Mouse (Mus musculus) neural tube, embryonic 12.5 days (tissue): ENCODE measurements around the gene Zdhhc18. TPM values are rescaled to one million over a fixed set of nuclear protein-coding genes. Genes with fewer than 3 reads are reported as not detected.

Experiments used
- ATAC-seq: fragments of 200-750 bp; cut with Nextera tagmentation; 2 replicates; pipeline ENCODE4 v1.8.0; 2017; ENCODE audit warnings: low read depth, mild to moderate bottlenecking, moderate TSS enrichment, moderate library complexity; ENCODE audit not compliant: low FRiP score
- H3K27ac ChIP-seq: fragments of 300-500 bp; sonication (generic); 2 replicates; pipeline ENCODE4 v1.5.1; 2016
- H3K27me3 ChIP-seq: fragments of 300-500 bp; sonication (generic); replicated peaks from 2 replicates; pipeline ENCODE4 v1.6.1; 2016; ENCODE audit warnings: mild to moderate bottlenecking
- H3K36me3 ChIP-seq: fragments of 300-500 bp; sonication (generic); 2 replicates; pipeline ENCODE4 v1.6.1; 2016; ENCODE audit warnings: mild to moderate bottlenecking
- H3K4me1 ChIP-seq: fragments of 300-500 bp; sonication (generic); 2 replicates; pipeline ENCODE4 v1.6.1; 2016
- H3K4me2 ChIP-seq: fragments of 300-500 bp; sonication (generic); replicated peaks from 2 replicates; pipeline ENCODE4 v1.6.1; 2016; ENCODE audit warnings: mild to moderate bottlenecking
- H3K4me3 ChIP-seq: fragments of 300-500 bp; sonication (generic); 2 replicates; pipeline ENCODE4 v1.5.1; 2016
- H3K9ac ChIP-seq: fragments of 300-500 bp; sonication (generic); 2 replicates; pipeline ENCODE4 v1.6.1; 2016; ENCODE audit warnings: mild to moderate bottlenecking
- H3K9me3 ChIP-seq: fragments of 300-500 bp; sonication (generic); 2 replicates; pipeline ENCODE4 v1.6.1; 2016; ENCODE audit warnings: mild to moderate bottlenecking
- WGBS: fragments of 180-500 bp; shearing (Covaris S2); methylation state at CpG from one replicate; pipeline ENCODE4 v1.1.7; 2016; 5-methylcytosine and 5-hydroxymethylcytosine counted together
- polyA plus RNA-seq: library from polyadenylated mRNA; unstranded; fragments of >200 nt; fragmentation: Nextera tagmentation; extraction: Ambion mirVana; gene quantifications from 2 replicates; pipeline ENCODE4 v1.2.1, GENCODE M21; 2016

Zdhhc18 gene
- polyA plus RNA-seq, 1 experiment from 2014 or later: 9.9 TPM

- ATAC-seq: no peak
- H3K4me1 ChIP-seq: peaks cover 2% of the 10 kb centered on the region
- no peak overlapping the region for H3K27ac ChIP-seq
- H3K36me3 ChIP-seq: peaks cover 30% of the 10 kb centered on the region
- WGBS: 45% methylated on average over 5 of the region's 5 CpGs
- H3K4me2 ChIP-seq: no peak overlapping the region
- no peaks in the 10 kb centered on the region for H3K27me3 ChIP-seq
- H3K9ac ChIP-seq: no peak overlapping the region
- no peaks in the 10 kb centered on the region for H3K9me3 ChIP-seq
- no peak overlapping the region for H3K4me3 ChIP-seq
Measured at GRCm38 (mm10) chr4:133626221-133626620, 23.7 kb downstream of the Zdhhc18 start.

GRCm38 (mm10) chr4:133625621-133626071, 24.3 kb downstream of the Zdhhc18 start:
- Histone ChIP-seq H3K27ac (no peak overlapping the region), H3K36me3 (peaks cover 30% of the 10 kb centered on the region), H3K4me3 (no peak overlapping the region), H3K4me2 (no peak overlapping the region), H3K4me1 (no peaks in the 10 kb centered on the region), H3K9ac (no peak overlapping the region), H3K9me3 (no peaks in the 10 kb centered on the region), H3K27me3 (no peaks in the 10 kb centered on the region)
- 70% methylated on average over 11 of the region's 11 CpGs for WGBS
- no peak for ATAC-seq

- H3K4me2 ChIP-seq: no peak overlapping the region
- ATAC-seq: no peak
- no peak overlapping the region for H3K4me3 ChIP-seq
- no peak overlapping the region for H3K27ac ChIP-seq
- H3K9ac ChIP-seq: no peak overlapping the region
- H3K36me3 ChIP-seq: peaks cover 30% of the 10 kb centered on the region
- WGBS: 91% methylated on average over 7 of the region's 7 CpGs
- H3K4me1 ChIP-seq: no peaks in the 10 kb centered on the region
- no peaks in the 10 kb centered on the region for H3K9me3 ChIP-seq
- H3K27me3 ChIP-seq: no peaks in the 10 kb centered on the region
Measured at GRCm38 (mm10) chr4:133624830-133625229, 25.1 kb downstream of the Zdhhc18 start.

GRCm38 (mm10) chr4:133622161-133622695, 27.7 kb downstream of the Zdhhc18 start:
- 80% methylated on average over 11 of the region's 11 CpGs for WGBS
- no peak for ATAC-seq
- no peak overlapping the region for H3K9ac ChIP-seq
- H3K36me3 ChIP-seq: peaks cover 33% of the 10 kb centered on the region
- H3K4me3 ChIP-seq: no peak overlapping the region
- no peaks in the 10 kb centered on the region for H3K4me1 ChIP-seq
- H3K27me3 ChIP-seq: no peaks in the 10 kb centered on the region
- H3K9me3 ChIP-seq: no peaks in the 10 kb centered on the region
- no peak overlapping the region for H3K27ac ChIP-seq
- no peak overlapping the region for H3K4me2 ChIP-seq

- H3K36me3 ChIP-seq: peaks cover 19% of the 10 kb centered on the region
Measured at GRCm38 (mm10) chr4:133620668-133621067, 29.3 kb downstream of the Zdhhc18 start.

GRCm38 (mm10) chr4:133619473-133620136, 30.3 kb downstream of the Zdhhc18 start:
- Histone ChIP-seq H3K36me3 (peaks cover 23% of the 10 kb centered on the region), H3K4me1 (no peaks in the 10 kb centered on the region), H3K27me3 (no peaks in the 10 kb centered on the region), H3K4me3 (no peak overlapping the region), H3K9ac (no peak overlapping the region), H3K27ac (no peak overlapping the region), H3K4me2 (no peak overlapping the region), H3K9me3 (no peaks in the 10 kb centered on the region)
- 76% methylated on average over 4 of the region's 4 CpGs for WGBS
- ATAC-seq: no peak

More at GRCm38 (mm10) chr4:133620668-133621067, 29.3 kb downstream of the Zdhhc18 start:
- Histone ChIP-seq H3K4me3 (no peak overlapping the region), H3K9me3 (no peaks in the 10 kb centered on the region), H3K4me1 (no peaks in the 10 kb centered on the region), H3K4me2 (no peak overlapping the region), H3K9ac (no peak overlapping the region), H3K27me3 (no peaks in the 10 kb centered on the region), H3K27ac (no peak overlapping the region)
- ATAC-seq: no peak
- WGBS: 92% methylated on average over 8 of the region's 8 CpGs

GRCm38 (mm10) chr4:133617936-133618335, 32.0 kb downstream of the Zdhhc18 start:
- Histone ChIP-seq H3K4me1 (no peaks in the 10 kb centered on the region), H3K4me2 (no peak overlapping the region), H3K36me3 (peaks cover 32% of the 10 kb centered on the region), H3K27ac (no peak overlapping the region), H3K27me3 (no peaks in the 10 kb centered on the region), H3K4me3 (no peak overlapping the region), H3K9me3 (no peaks in the 10 kb centered on the region), H3K9ac (no peak overlapping the region)
- ATAC-seq: no peak
- WGBS: 94% methylated on average over 11 of the region's 11 CpGs

GRCm38 (mm10) chr4:133615416-133615815, 34.5 kb downstream of the Zdhhc18 start:
- no peak overlapping the region for H3K27ac ChIP-seq
- 82% methylated on average over 10 of the region's 10 CpGs for WGBS
- H3K36me3 ChIP-seq: peaks cover 45% of the 10 kb centered on the region
- no peak for ATAC-seq
- no peaks in the 10 kb centered on the region for H3K9me3 ChIP-seq
- no peak overlapping the region for H3K4me3 ChIP-seq
- H3K9ac ChIP-seq: no peak overlapping the region
- H3K4me2 ChIP-seq: no peak overlapping the region
- no peaks in the 10 kb centered on the region for H3K4me1 ChIP-seq
- no peaks in the 10 kb centered on the region for H3K27me3 ChIP-seq

- no peak overlapping the region for H3K9ac ChIP-seq
- no peaks in the 10 kb centered on the region for H3K27me3 ChIP-seq
- H3K4me3 ChIP-seq: no peak overlapping the region
- H3K9me3 ChIP-seq: no peaks in the 10 kb centered on the region
- no peak overlapping the region for H3K4me2 ChIP-seq
- H3K36me3 ChIP-seq: peaks cover 45% of the 10 kb centered on the region
- no peaks in the 10 kb centered on the region for H3K4me1 ChIP-seq
- no peak for ATAC-seq
- no peak overlapping the region for H3K27ac ChIP-seq
- WGBS: 91% methylated on average over 8 of the region's 8 CpGs
Measured at GRCm38 (mm10) chr4:133614274-133614761, 35.6 kb downstream of the Zdhhc18 start.

- no peak overlapping the region for H3K4me3 ChIP-seq
- H3K27me3 ChIP-seq: no peaks in the 10 kb centered on the region
- no peak overlapping the region for H3K4me2 ChIP-seq
- WGBS: 94% methylated on average over 4 of the region's 4 CpGs
- no peaks in the 10 kb centered on the region for H3K9me3 ChIP-seq
- no peak for ATAC-seq
- peaks cover 43% of the 10 kb centered on the region for H3K36me3 ChIP-seq
- no peak overlapping the region for H3K9ac ChIP-seq
- H3K4me1 ChIP-seq: no peaks in the 10 kb centered on the region
- no peak overlapping the region for H3K27ac ChIP-seq
Measured at GRCm38 (mm10) chr4:133613867-133614266, 36.1 kb downstream of the Zdhhc18 start.

- H3K9ac ChIP-seq: no peak overlapping the region
- H3K36me3 ChIP-seq: peaks cover 48% of the 10 kb centered on the region
- no peaks in the 10 kb centered on the region for H3K4me1 ChIP-seq
- no peak for ATAC-seq
- H3K27me3 ChIP-seq: no peaks in the 10 kb centered on the region
- H3K4me3 ChIP-seq: no peak overlapping the region
- no peaks in the 10 kb centered on the region for H3K9me3 ChIP-seq
- no peak overlapping the region for H3K4me2 ChIP-seq
- no peak overlapping the region for H3K27ac ChIP-seq
- 95% methylated on average over 8 of the region's 8 CpGs for WGBS
Measured at GRCm38 (mm10) chr4:133613026-133613425, 36.9 kb downstream of the Zdhhc18 start.

- no peak overlapping the region for H3K27ac ChIP-seq
- no peak overlapping the region for H3K4me3 ChIP-seq
- H3K9me3 ChIP-seq: no peaks in the 10 kb centered on the region
- H3K9ac ChIP-seq: no peak overlapping the region
- H3K4me1 ChIP-seq: no peaks in the 10 kb centered on the region
- H3K4me2 ChIP-seq: no peak overlapping the region
- 94% methylated on average over 7 of the region's 7 CpGs for WGBS
- peaks cover 53% of the 10 kb centered on the region for H3K36me3 ChIP-seq
- no peak for ATAC-seq
- H3K27me3 ChIP-seq: no peaks in the 10 kb centered on the region
Measured at GRCm38 (mm10) chr4:133612416-133612815, 37.5 kb downstream of the Zdhhc18 start.

- ATAC-seq: no peak
- Histone ChIP-seq H3K27ac (no peak overlapping the region), H3K9ac (no peak overlapping the region), H3K9me3 (no peaks in the 10 kb centered on the region), H3K36me3 (peaks cover 58% of the 10 kb centered on the region), H3K4me2 (no peak overlapping the region), H3K4me3 (no peak overlapping the region), H3K4me1 (no peaks in the 10 kb centered on the region), H3K27me3 (no peaks in the 10 kb centered on the region)
- 97% methylated on average over 5 of the region's 5 CpGs for WGBS
Measured at GRCm38 (mm10) chr4:133611815-133612214, 38.1 kb downstream of the Zdhhc18 start.
